Mouse (Mus musculus): Measurements from ENCODE around the gene Zkscan7. TPM values are rescaled to one million over a fixed set of nuclear protein-coding genes. Genes with fewer than 3 reads are reported as not detected.

Gene Zkscan7
- polyA plus RNA-seq, 1 experiment from 2014 or later = 4.7 TPM

- peaks cover 94% of the 10 kb centered on the region for H3K36me3 ChIP-seq
- H3K4me1 ChIP-seq (replicated peaks) = no peaks in the 10 kb centered on the region
- no peak overlapping the region for H3K9ac ChIP-seq (replicated peaks)
- no peak overlapping the region for H3K27ac ChIP-seq
- no peak overlapping the region for H3K4me3 ChIP-seq (replicated peaks)
- WGBS = 100% methylated on average over 3 of the region's 3 CpGs
- no peaks in the 10 kb centered on the region for H3K27me3 ChIP-seq
- ATAC-seq = no peak
- H3K4me2 ChIP-seq (replicated peaks) = no peak overlapping the region
- peaks cover 12% of the 10 kb centered on the region; the same call in 1 of the 2 replicates for H3K9me3 ChIP-seq
Measured at GRCm38 (mm10) chr9:122856716-122857115, 28.8 kb upstream of the Zkscan7 start.

DNA sequence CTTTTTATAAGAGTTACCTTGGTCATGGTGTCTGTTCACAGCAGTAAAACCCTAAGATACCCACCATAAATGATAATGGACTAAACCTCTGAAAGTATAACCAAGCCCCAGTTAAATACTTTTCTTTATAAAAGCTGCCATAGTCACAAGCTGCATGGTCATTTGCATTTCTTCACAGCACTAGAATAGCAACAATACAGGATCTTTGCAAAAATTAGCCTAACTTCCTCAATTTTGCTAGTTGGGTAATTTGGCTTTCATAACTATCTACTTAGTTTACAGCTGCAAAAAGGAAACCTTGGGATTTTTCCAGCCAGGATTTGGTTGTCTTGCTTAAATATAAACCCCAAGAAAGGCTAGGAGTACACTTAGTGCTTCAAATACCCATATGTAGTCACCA is 24.7 kb upstream of the Zkscan7 start:
- H3K4me2 ChIP-seq (replicated peaks) = no peak overlapping the region
- H3K9ac ChIP-seq (replicated peaks) = no peak overlapping the region
- no peak overlapping the region for H3K27ac ChIP-seq
- peaks cover 64% of the 10 kb centered on the region for H3K36me3 ChIP-seq
- no peak for ATAC-seq
- H3K4me1 ChIP-seq (replicated peaks) = peaks cover 21% of the 10 kb centered on the region
- no peaks in the 10 kb centered on the region for H3K27me3 ChIP-seq
- peaks cover 12% of the 10 kb centered on the region; the same call in 1 of the 2 replicates for H3K9me3 ChIP-seq
- no peak overlapping the region for H3K4me3 ChIP-seq (replicated peaks)

GRCm38 (mm10) chr9:122863731-122864130 is 21.8 kb upstream of the Zkscan7 start:
- ATAC-seq = no peak
- Histone ChIP-seq H3K4me1 (replicated peaks) (peaks cover 21% of the 10 kb centered on the region), H3K27ac (no peak overlapping the region), H3K27me3 (no peaks in the 10 kb centered on the region), H3K4me2 (replicated peaks) (no peak overlapping the region), H3K9ac (replicated peaks) (no peak overlapping the region), H3K36me3 (peaks cover 37% of the 10 kb centered on the region), H3K4me3 (replicated peaks) (0 out of 2 replicates have a peak overlapping the region, but pooled peaks have one; percentile 1), H3K9me3 (peaks cover 20% of the 10 kb centered on the region; the same call in 1 of the 2 replicates)
- WGBS = 98% methylated on average over 2 of the region's 2 CpGs

DNA sequence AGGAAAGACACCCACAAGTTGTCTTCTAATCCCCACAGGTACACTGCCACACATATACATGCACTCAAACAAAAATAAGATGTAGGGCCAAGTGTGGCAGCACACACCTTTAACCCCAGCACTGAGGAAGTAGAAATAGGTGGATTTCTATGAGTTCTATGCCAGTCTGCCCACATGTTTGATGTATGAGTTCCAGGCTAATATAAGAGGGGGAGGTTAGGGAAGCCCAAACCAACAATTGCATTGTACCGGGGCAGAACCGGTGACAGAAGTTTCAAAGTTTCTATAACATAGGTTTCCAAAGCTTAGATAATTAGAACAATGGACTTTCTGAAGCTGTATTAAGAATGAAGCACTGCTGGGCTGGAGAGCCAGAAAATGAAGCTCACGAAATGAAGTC is 20.6 kb upstream of the Zkscan7 start:
- no peak for ATAC-seq
- Histone ChIP-seq H3K4me1 (replicated peaks) (peaks cover 21% of the 10 kb centered on the region), H3K36me3 (peaks cover 27% of the 10 kb centered on the region)

GRCm38 (mm10) chr9:122865697-122866166 is 19.8 kb upstream of the Zkscan7 start, which contains the start of gene Zfp445:
Zfp445 (minus strand) TSS chr9:122866006.
- ATAC-seq = peak; percentile 96
- H3K4me3 ChIP-seq (replicated peaks) = peak within 1 kb of the TSS; percentile 94
- WGBS = under 1% methylated on average over 34 of the region's 34 CpGs

More for the DNA sequence above, 20.6 kb upstream of the Zkscan7 start:
- 58% methylated on average over 3 of the region's 3 CpGs for WGBS
- peaks cover 1% of the 10 kb centered on the region; the same call in 1 of the 2 replicates for H3K27me3 ChIP-seq
- peak overlapping the region; percentile 94 for H3K4me3 ChIP-seq (replicated peaks)
- peak overlapping the region; percentile 76 for H3K4me2 ChIP-seq (replicated peaks)
- peak overlapping the region; percentile 89 for H3K9ac ChIP-seq (replicated peaks)
- no peak overlapping the region for H3K27ac ChIP-seq
- peaks cover 15% of the 10 kb centered on the region; the same call in 1 of the 2 replicates for H3K9me3 ChIP-seq

GRCm38 (mm10) chr9:122866192-122866591 is 19.3 kb upstream of the Zkscan7 start:
- Histone ChIP-seq H3K4me1 (replicated peaks) (peaks cover 21% of the 10 kb centered on the region), H3K36me3 (peaks cover 13% of the 10 kb centered on the region), H3K4me2 (replicated peaks) (peak overlapping the region; percentile 76), H3K9ac (replicated peaks) (peak overlapping the region; percentile 89; the same call in 1 of the 2 replicates), H3K4me3 (replicated peaks) (peak overlapping the region; percentile 94), H3K27ac (no peak overlapping the region), H3K9me3 (peaks cover 8% of the 10 kb centered on the region; the same call in 1 of the 2 replicates), H3K27me3 (peaks cover 3% of the 10 kb centered on the region; the same call in 1 of the 2 replicates)
- peak; percentile 41 for ATAC-seq
- 88% methylated on average over 4 of the region's 4 CpGs for WGBS

More at GRCm38 (mm10) chr9:122865697-122866166, 19.8 kb upstream of the Zkscan7 start, which contains the start of gene Zfp445:
- H3K9me3 ChIP-seq = peaks cover 9% of the 10 kb centered on the region; the same call in 1 of the 2 replicates
- peak within 1 kb of the TSS; percentile 89 for H3K9ac ChIP-seq (replicated peaks)
- peaks cover 18% of the 10 kb centered on the region for H3K36me3 ChIP-seq
- H3K4me1 ChIP-seq (replicated peaks) = peaks cover 21% of the 10 kb centered on the region
- H3K27ac ChIP-seq = peak within 1 kb of the TSS; percentile 74
- peaks cover 3% of the 10 kb centered on the region; the same call in 1 of the 2 replicates for H3K27me3 ChIP-seq
- peak within 1 kb of the TSS; percentile 76 for H3K4me2 ChIP-seq (replicated peaks)

GRCm38 (mm10) chr9:122872595-122872994 is 12.9 kb upstream of the Zkscan7 start:
- Histone ChIP-seq H3K27ac (no peak overlapping the region), H3K36me3 (no peaks in the 10 kb centered on the region), H3K4me2 (replicated peaks) (no peak overlapping the region), H3K4me1 (replicated peaks) (no peaks in the 10 kb centered on the region), H3K4me3 (replicated peaks) (no peak overlapping the region), H3K27me3 (peaks cover 3% of the 10 kb centered on the region; the same call in 1 of the 2 replicates), H3K9ac (replicated peaks) (no peak overlapping the region), H3K9me3 (no peaks in the 10 kb centered on the region; the same call in 1 of the 2 replicates)
- ATAC-seq = no peak
- 94% methylated on average over 4 of the region's 4 CpGs for WGBS

GRCm38 (mm10) chr9:122874653-122875052 is 10.8 kb upstream of the Zkscan7 start:
- H3K27me3 ChIP-seq = peaks cover 3% of the 10 kb centered on the region; the same call in 1 of the 2 replicates
- H3K9ac ChIP-seq (replicated peaks) = no peak overlapping the region
- no peak overlapping the region for H3K4me2 ChIP-seq (replicated peaks)
- WGBS = 74% methylated on average over 1 of the region's 1 CpGs
- H3K4me1 ChIP-seq (replicated peaks) = no peaks in the 10 kb centered on the region
- H3K4me3 ChIP-seq (replicated peaks) = no peak overlapping the region
- no peak for ATAC-seq
- no peaks in the 10 kb centered on the region; the same call in 1 of the 2 replicates for H3K9me3 ChIP-seq
- no peaks in the 10 kb centered on the region for H3K36me3 ChIP-seq
- no peak overlapping the region for H3K27ac ChIP-seq

DNA sequence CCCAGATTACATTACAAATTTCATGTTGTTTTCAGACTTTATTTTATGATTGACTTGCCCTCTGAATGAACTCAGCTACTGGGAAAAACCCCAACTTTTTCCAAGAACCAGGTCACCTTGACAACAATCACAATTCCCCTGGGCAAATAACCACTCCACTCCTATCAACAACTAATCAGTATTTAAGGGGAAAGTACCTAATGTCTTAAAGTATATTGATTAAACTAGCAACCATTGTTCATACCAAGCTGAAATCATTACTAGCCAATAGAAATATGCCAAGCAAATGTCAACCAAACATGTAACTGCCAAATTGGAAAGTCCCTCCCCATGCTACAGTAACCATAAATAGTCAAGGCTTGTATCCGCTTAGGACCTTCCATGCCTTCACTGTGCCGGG is 10.3 kb upstream of the Zkscan7 start:
- WGBS = 98% methylated on average over 2 of the region's 2 CpGs
- no peak overlapping the region for H3K4me2 ChIP-seq (replicated peaks)
- H3K36me3 ChIP-seq = no peaks in the 10 kb centered on the region
- H3K9ac ChIP-seq (replicated peaks) = no peak overlapping the region
- H3K27ac ChIP-seq = no peak overlapping the region
- H3K4me1 ChIP-seq (replicated peaks) = no peaks in the 10 kb centered on the region
- H3K4me3 ChIP-seq (replicated peaks) = no peak overlapping the region
- no peak for ATAC-seq
- H3K27me3 ChIP-seq = no peaks in the 10 kb centered on the region; the same call in 1 of the 2 replicates
- no peaks in the 10 kb centered on the region; the same call in 1 of the 2 replicates for H3K9me3 ChIP-seq

DNA sequence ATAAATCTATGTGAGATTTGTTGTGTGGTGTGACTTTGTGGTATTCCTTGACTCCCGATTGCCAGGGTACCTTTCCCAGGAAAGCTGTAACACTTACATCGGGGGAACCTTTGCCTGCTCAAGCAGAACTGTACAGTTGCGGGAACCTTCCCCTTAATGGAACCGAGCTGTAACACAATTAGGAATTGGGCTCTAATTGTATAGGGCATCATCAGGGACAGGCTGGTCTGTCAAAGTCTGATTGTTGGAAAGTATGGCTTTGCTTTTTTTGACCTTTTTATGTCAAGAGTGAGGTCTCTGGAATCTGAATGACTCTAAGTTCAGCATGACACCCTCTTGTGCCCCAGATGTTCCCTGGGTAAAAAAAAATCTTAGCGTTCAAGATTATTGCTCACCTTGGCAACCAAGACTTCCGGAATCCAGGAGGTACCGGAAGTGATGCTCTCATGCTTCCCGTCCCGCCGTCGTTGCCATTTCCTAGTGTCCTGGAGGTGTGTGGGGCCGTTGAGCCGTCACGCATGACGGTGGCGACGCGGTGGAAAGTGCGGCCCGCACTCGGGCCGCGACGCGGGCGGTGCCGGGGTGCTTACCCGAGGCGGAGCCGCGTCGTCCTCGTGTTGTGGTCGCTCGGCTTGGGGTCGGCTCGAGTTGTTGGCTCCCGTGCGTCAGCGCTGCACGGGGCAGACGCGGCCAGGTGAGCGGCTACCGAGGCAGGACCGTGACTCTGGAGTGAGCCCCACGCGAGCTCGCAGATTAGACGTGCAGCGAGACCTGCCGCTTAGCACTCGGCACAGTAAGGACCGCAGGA is 1.1 kb downstream of the Zkscan7 start:
- H3K4me2 ChIP-seq (replicated peaks) = peak overlapping the region; percentile 84
- WGBS = 7% methylated on average over 54 of the region's 54 CpGs
- peaks cover 11% of the 10 kb centered on the region for H3K4me1 ChIP-seq (replicated peaks)
- peaks cover 21% of the 10 kb centered on the region for H3K36me3 ChIP-seq
- peak; percentile 96 for ATAC-seq
- H3K9me3 ChIP-seq = no peaks in the 10 kb centered on the region
- H3K27me3 ChIP-seq = 0 out of 2 replicates have a peak, but pooled peaks cover 4% of the 10 kb centered on the region
- H3K9ac ChIP-seq (replicated peaks) = peak overlapping the region; percentile 81
- H3K27ac ChIP-seq = peak overlapping the region; percentile 52; the same call in 1 of the 2 replicates
- peak overlapping the region; percentile 77 for H3K4me3 ChIP-seq (replicated peaks)

GRCm38 (mm10) chr9:122901047-122901446 is 15.6 kb downstream of the Zkscan7 start:
- Histone ChIP-seq H3K9ac (replicated peaks) (no peak overlapping the region), H3K4me3 (replicated peaks) (no peak overlapping the region), H3K9me3 (peaks cover 4% of the 10 kb centered on the region; the same call in 1 of the 2 replicates), H3K4me2 (replicated peaks) (no peak overlapping the region), H3K4me1 (replicated peaks) (peaks cover 17% of the 10 kb centered on the region; the same call in 1 of the 2 replicates), H3K27me3 (no peaks in the 10 kb centered on the region), H3K27ac (no peak overlapping the region), H3K36me3 (peaks cover 23% of the 10 kb centered on the region)
- no peak for ATAC-seq
- WGBS = 96% methylated on average over 2 of the region's 2 CpGs

Measured in midbrain, embryonic 13.5 days (tissue).